Mouse (Mus musculus) kidney, postnatal 14 days (tissue): Measurements from ENCODE around the gene Senp3.
"Not testable (repeated sequence)": the region's sequence is repeated elsewhere in the genome, so short reads cannot be mapped to it uniquely, and the experiment has no call there.

ENCODE experiments used
- DNase-seq: peaks from one replicate; pipeline ENCODE4 v3.0.0; 2022; ENCODE audit warnings: mixed read lengths

Senp3 gene

DNA sequence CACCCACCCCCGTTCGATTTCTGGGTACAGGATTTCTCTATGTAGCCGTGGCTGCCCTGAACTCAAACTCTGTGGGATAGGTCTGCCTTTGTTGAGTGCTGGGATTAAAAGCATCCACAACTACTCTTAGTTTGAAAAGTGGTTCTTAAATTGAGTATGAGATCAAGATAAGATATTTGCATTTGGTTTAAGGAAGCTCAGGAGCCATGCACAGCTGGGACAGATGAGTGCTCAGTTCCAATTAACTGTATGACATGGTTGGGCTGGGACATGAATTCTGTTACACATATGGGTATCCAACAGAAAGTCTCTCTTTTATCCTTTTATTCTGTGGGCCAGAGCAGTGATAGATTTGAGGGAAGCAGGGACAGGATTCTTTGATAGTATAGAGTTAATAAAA, 46.4 kb downstream of the Senp3 start:
- no peak for DNase-seq

DNA sequence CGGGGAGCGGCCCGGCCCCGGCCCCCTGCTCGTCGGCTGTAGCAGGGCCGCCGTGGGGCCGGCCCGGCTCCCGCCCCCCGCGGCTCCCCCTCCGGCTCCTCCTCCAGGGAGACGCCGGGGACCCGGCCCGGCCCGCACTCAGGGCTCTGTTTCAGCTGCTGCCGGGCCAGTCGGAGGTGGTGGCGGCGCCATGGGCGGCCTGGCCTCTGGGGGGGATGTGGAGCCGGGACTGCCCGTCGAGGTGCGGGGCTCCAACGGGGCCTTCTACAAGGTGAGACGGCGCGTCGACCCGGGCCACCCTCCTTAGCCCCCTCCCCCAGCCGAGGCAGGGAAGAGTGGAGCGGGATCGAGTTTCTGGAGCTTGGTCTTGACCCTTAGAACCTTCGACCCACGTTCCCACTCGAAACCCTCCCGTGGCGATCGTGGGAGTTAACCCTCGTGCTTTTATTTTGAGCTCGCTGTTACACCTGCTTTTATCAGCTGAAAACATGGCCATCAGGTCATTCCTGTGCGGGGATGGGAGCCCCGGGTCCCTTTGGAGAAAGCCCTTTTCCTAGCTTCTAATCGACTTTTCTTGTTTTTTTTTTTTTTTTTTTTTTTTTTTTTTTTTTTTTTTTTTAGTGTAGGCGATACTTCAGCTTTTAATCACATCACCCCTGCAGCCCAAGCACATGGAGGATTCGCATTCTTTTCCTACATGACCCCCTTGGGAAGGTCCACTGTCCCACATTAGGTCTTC, 48.6 kb downstream of the Senp3 start:
- DNase-seq: no peak

DNA sequence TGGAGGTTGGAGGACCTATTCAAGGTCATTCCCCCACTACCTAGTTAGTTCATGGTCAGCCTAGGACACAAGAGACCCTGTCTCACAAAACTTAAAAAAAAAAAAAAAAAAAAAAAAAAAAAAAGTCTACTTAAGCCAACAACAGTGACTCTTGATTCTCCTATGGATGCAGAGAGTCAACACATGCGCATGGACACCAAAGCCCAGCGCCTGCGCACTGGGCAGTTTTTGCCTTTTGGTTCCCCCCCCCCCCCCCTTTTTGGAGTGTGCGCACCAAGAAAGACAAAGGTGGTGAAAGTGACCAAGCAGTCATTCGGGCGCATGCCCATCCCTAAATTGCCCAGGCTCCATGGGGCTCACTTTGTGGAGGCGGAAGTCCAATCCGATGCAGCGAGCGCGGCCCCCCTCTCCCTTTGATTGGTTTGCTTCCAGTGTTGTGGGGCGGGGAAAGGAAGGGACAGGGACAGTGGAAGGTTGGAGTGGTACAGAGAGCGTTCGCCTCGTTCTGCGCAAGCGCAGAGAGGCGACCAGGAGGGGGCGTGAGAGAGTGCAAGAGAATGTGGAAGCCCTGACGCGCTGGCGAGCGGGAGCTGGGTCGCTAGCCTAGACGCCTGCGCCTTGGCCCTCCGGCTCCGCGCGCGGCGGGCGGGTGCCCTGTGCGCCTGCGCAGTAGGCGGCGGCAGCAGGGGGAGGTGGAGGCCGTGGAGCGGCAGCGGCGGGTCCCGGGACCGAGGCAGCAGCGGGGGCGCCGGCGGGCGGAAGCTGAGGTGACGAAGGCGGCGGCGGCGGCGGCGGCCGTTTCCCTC, 49.4 kb downstream of the Senp3 start, which contains the start of gene Fxr2:
TSS of gene Fxr2 (plus strand) at position 707 of the 806 bp plus-strand sequence.
- DNase-seq: peak; percentile 100

DNA sequence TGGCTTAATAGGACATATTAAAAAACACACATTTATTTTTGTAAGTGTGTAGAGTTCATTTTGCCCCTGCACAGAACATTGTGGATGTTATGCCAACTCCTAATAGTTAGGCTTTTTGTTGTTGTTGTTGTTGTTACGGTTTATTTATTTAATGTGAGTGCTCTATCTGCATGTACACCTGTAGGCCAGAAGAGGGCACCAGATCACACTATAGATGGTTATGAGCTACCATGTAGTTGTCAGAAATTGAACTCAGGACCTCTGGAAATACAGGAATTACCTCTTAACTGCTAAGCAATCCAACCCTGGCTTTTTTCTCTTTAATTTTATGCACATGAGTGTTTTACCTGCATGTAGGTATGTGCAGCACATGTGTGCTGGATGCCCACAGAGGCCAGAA, 52.1 kb downstream of the Senp3 start:
- peak; percentile 29 for DNase-seq

DNA sequence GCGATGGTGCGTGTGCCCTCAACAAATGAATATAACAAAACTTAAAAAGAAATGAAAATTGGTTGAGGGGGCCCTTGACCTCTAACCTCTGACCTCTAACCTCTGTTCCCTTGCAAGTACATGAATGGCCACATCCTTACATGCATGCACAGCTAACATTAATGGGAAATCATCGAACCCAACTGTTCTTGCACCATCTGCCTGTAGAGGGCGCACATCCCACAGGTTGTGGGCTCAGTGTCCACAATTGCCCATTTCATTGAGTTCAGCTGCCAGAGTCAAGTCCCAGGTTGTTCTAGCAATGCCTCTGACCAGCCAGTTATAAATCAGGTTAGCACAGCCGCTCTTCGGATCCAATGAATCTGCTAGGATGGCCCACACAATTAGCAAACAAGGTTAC, 53.6 kb downstream of the Senp3 start:
- DNase-seq: peak; percentile 83

DNA sequence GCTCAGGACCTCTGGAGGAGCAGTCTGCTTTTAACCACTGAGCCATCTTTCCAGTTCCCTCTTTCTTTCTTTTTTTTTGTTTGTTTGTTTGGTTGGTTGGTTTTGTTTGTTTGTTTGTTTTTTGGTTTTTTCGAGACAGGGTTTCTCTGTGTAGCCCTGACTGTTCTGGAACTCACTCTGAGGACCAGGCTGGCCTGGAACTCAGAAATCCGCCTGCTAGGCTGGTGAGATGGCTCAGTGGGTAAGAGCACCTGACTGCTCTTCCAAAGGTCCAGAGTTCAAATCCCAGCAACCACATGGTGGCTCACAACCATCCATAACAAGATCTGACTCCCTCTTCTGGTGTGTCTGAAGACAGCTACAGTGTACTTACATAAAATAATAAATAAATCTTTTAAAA, 57.5 kb downstream of the Senp3 start:
- DNase-seq: not testable (repeated sequence)
